Mouse (Mus musculus) CH12.LX (cell line): ENCODE data around the gene Wdr47. TPM values are rescaled to one million over a fixed set of nuclear protein-coding genes. Genes with fewer than 3 reads are reported as not detected.

Experiments
- DNase-seq: peaks from one replicate; pipeline ENCODE4 v3.0.0-alpha.2; 2013; ENCODE audit errors: extremely low read depth
- H3K27ac ChIP-seq: 2 replicates; pipeline ENCODE4 v1.5.1; 2012; ENCODE audit warnings: low read depth, mild to moderate bottlenecking, control low read depth, moderate library complexity; ENCODE audit not compliant: insufficient read depth
- H3K27me3 ChIP-seq: replicated peaks from 2 replicates; pipeline ENCODE3; 2012; ENCODE audit warnings: inconsistent platforms
- H3K36me3 ChIP-seq, 2 experiments: replicated peaks in 1 of 2; 2 replicates each; pipeline versions ENCODE3 to v1.6.1; 2012; ENCODE audit warnings: inconsistent platforms in 1 of 2, low read length in 1 of 2, mild to moderate bottlenecking in 1 of 2, mixed read lengths in 1 of 2, moderate library complexity in 1 of 2; ENCODE audit not compliant: control insufficient read depth in 1 of 2, insufficient read depth in 1 of 2
- H3K4me1 ChIP-seq, 2 experiments: 2 replicates each; pipeline ENCODE4 v1.6.1; 2012; ENCODE audit warnings: inconsistent platforms in 1 of 2, moderate library complexity in 1 of 2; ENCODE audit not compliant: insufficient read depth in 2 of 2, control insufficient read depth in 1 of 2
- H3K4me2 ChIP-seq: 2 replicates; pipeline ENCODE4 v1.6.1; 2012; ENCODE audit warnings: low read depth, mild to moderate bottlenecking, control low read depth; ENCODE audit not compliant: poor library complexity, insufficient read depth, severe bottlenecking
- H3K4me3 ChIP-seq, 3 experiments: fragments of 150-350 bp in 1 of 3; sonication (generic) in 1 of 3; replicated peaks in 1 of 3; 2 replicates each; pipeline versions ENCODE3 to v1.5.1; 2011 to 2012; ENCODE audit warnings: low read depth in 2 of 3, low read length in 2 of 3, mild to moderate bottlenecking in 2 of 3, moderate library complexity in 2 of 3, control low read depth in 1 of 3, improper control_type of control experiment in 1 of 3, inconsistent platforms in 1 of 3, mixed read lengths in 1 of 3; ENCODE audit not compliant: poor library complexity in 1 of 3
- H3K79me2 ChIP-seq: replicated peaks from 2 replicates; pipeline ENCODE4 v1.6.1; 2012; ENCODE audit warnings: mild to moderate bottlenecking, moderate library complexity; ENCODE audit not compliant: control insufficient read depth, poor library complexity, insufficient read depth, severe bottlenecking; ENCODE audit errors: extremely low read depth
- H3K9ac ChIP-seq: 2 replicates; pipeline ENCODE4 v1.6.1; 2012; ENCODE audit warnings: low read depth, mild to moderate bottlenecking, control low read depth, moderate library complexity; ENCODE audit not compliant: insufficient read depth
- H3K9me3 ChIP-seq: replicated peaks from 2 replicates; pipeline ENCODE3; 2012; ENCODE audit warnings: low read length, inconsistent platforms, mixed read lengths
- BHLHE40 ChIP-seq: IDR thresholded peaks from 2 replicates; pipeline ENCODE4 v1.6.1; 2011; ENCODE audit warnings: mild to moderate bottlenecking, low read depth, low read length, improper control_type of control experiment
- CHD1 ChIP-seq: IDR thresholded peaks from 2 replicates; pipeline ENCODE4 v1.6.1; 2012; ENCODE audit warnings: low read depth, low read length, improper control_type of control experiment, inconsistent platforms
- CHD2 ChIP-seq: IDR thresholded peaks from 2 replicates; pipeline ENCODE4 v1.6.1; 2011; ENCODE audit warnings: low read length, improper control_type of control experiment
- CTCF ChIP-seq, 2 experiments: IDR thresholded peaks in 1 of 2; conservative IDR thresholded peaks in 1 of 2; 2 replicates each; pipeline ENCODE4 v1.5.1; 2011 to 2012; ENCODE audit warnings: low read depth in 2 of 2, low read length in 2 of 2, improper control_type of control experiment in 1 of 2, inconsistent platforms in 1 of 2, mild to moderate bottlenecking in 1 of 2, moderate library complexity in 1 of 2
- ETS1 ChIP-seq: conservative IDR thresholded peaks from 2 replicates; pipeline ENCODE4 v1.6.1; 2012; ENCODE audit warnings: low read depth, mild to moderate bottlenecking, inconsistent platforms, low read length, improper control_type of control experiment, moderate library complexity
- GABPA ChIP-seq: IDR thresholded peaks from 2 replicates; pipeline ENCODE4 v1.6.1; 2012; ENCODE audit warnings: low read depth, low read length, improper control_type of control experiment, inconsistent platforms; ENCODE audit not compliant: insufficient replicate concordance
- HCFC1 ChIP-seq: IDR thresholded peaks from 2 replicates; pipeline ENCODE4 v1.6.1; 2012; ENCODE audit warnings: low read depth, mild to moderate bottlenecking, inconsistent platforms, low read length, improper control_type of control experiment
- IRF4 ChIP-seq: IDR thresholded peaks from 2 replicates; pipeline ENCODE4 v1.6.1; 2014; ENCODE audit warnings: low read depth, mild to moderate bottlenecking, inconsistent platforms, low read length, improper control_type of control experiment
- MAFK ChIP-seq: IDR thresholded peaks from 2 replicates; pipeline ENCODE4 v1.6.1; 2011; ENCODE audit warnings: low read length, improper control_type of control experiment; ENCODE audit not compliant: insufficient replicate concordance
- MAX ChIP-seq: IDR thresholded peaks from 2 replicates; pipeline ENCODE4 v1.6.1; 2011; ENCODE audit warnings: low read length, improper control_type of control experiment
- MEF2A ChIP-seq: IDR thresholded peaks from 2 replicates; pipeline ENCODE4 v1.6.1; 2014; ENCODE audit warnings: low read depth, mild to moderate bottlenecking, inconsistent platforms, low read length, improper control_type of control experiment, borderline replicate concordance
- MXI1 ChIP-seq: IDR thresholded peaks from 2 replicates; pipeline ENCODE4 v1.6.1; 2011; ENCODE audit warnings: mild to moderate bottlenecking, low read depth, low read length, improper control_type of control experiment
- NELFE ChIP-seq: IDR thresholded peaks from 2 replicates; pipeline ENCODE4 v1.6.1; 2011; ENCODE audit warnings: low read depth, low read length, improper control_type of control experiment
- NRF1 ChIP-seq: IDR thresholded peaks from 2 replicates; pipeline ENCODE4 v1.6.1; 2014; ENCODE audit warnings: low read depth, mild to moderate bottlenecking, inconsistent platforms, low read length, improper control_type of control experiment, moderate library complexity
- POLR2AphosphoS2 ChIP-seq: IDR thresholded peaks from 2 replicates; pipeline ENCODE4 v1.6.1; 2011; ENCODE audit warnings: low read depth, low read length, improper control_type of control experiment
- SMC3 ChIP-seq: IDR thresholded peaks from 2 replicates; pipeline ENCODE4 v1.6.1; 2011; ENCODE audit warnings: low read depth, low read length, improper control_type of control experiment
- TBP ChIP-seq: conservative IDR thresholded peaks from 2 replicates; pipeline ENCODE4 v1.6.1; 2011; ENCODE audit warnings: low read depth, low read length, improper control_type of control experiment
- TCF12 ChIP-seq: IDR thresholded peaks from 2 replicates; pipeline ENCODE4 v1.6.1; 2014; ENCODE audit warnings: low read depth, mild to moderate bottlenecking, inconsistent platforms, low read length, improper control_type of control experiment
- UBTF ChIP-seq: IDR thresholded peaks from 2 replicates; pipeline ENCODE4 v1.6.1; 2012; ENCODE audit warnings: low read depth, mild to moderate bottlenecking, inconsistent platforms, low read length, improper control_type of control experiment, moderate library complexity
- USF1 ChIP-seq: IDR thresholded peaks from 2 replicates; pipeline ENCODE4 v1.6.1; 2014; ENCODE audit warnings: low read depth, mild to moderate bottlenecking, inconsistent platforms, low read length, improper control_type of control experiment
- USF2 ChIP-seq: conservative IDR thresholded peaks from 2 replicates; pipeline ENCODE4 v1.6.1; 2011; ENCODE audit warnings: low read depth, low read length, improper control_type of control experiment
- ZC3H11A ChIP-seq: IDR thresholded peaks from 2 replicates; pipeline ENCODE4 v1.6.1; 2012; ENCODE audit warnings: low read depth, mild to moderate bottlenecking, inconsistent platforms, low read length, improper control_type of control experiment
- ZKSCAN1 ChIP-seq: IDR thresholded peaks from 2 replicates; pipeline ENCODE4 v1.6.1; 2012; ENCODE audit warnings: low read depth, inconsistent platforms, low read length, improper control_type of control experiment, borderline replicate concordance
- ZMIZ1 ChIP-seq: IDR thresholded peaks from 2 replicates; pipeline ENCODE4 v1.6.1; 2012; ENCODE audit warnings: low read depth, mild to moderate bottlenecking, inconsistent platforms, low read length, improper control_type of control experiment
- ZNF384 ChIP-seq: IDR thresholded peaks from 2 replicates; pipeline ENCODE4 v1.6.1; 2012; ENCODE audit warnings: low read depth, low read length, improper control_type of control experiment, inconsistent platforms
- dilution Hi-C: fragments of 300-500 bp; cut with MboI; formaldehyde crosslinking; loops from 2 replicates; pipeline ENCODE4 v1.14.3; 2020; ENCODE audit warnings: low sequenced_read_pairs; ENCODE audit not compliant: extremely low pct_unique_long_range_greater_than_20kb, extremely low pct_ligation_motif_present
- in situ Hi-C: fragments of 300-500 bp; cut with MboI; formaldehyde crosslinking; loops from 3 replicates; pipeline ENCODE4 v1.14.3; 2019; ENCODE audit warnings: low sequenced_read_pairs, low pct_ligation_motif_present, low pct_unique_long_range_greater_than_20kb, mixed read lengths
- polyA plus RNA-seq: library from polyadenylated mRNA; unstranded; fragments of >175 nt; gene quantifications from 2 replicates; pipeline ENCODE4 v1.2.1, GENCODE M21; 2012; ENCODE audit warnings: low read depth; ENCODE audit not compliant: insufficient read length
- total RNA-seq, 2 experiments: library from RNA; depleted of rRNA; stranded (reverse); fragments of 300-350 nt in 1 of 2; fragments of >200 nt in 1 of 2; gene quantifications; 2 replicates each; pipeline ENCODE4 v1.2.3; 2012 to 2014

Wdr47 gene
- total and polyA plus RNA-seq, 3 experiments = 1.7 to 4.6 (median 2.2) TPM

DNA sequence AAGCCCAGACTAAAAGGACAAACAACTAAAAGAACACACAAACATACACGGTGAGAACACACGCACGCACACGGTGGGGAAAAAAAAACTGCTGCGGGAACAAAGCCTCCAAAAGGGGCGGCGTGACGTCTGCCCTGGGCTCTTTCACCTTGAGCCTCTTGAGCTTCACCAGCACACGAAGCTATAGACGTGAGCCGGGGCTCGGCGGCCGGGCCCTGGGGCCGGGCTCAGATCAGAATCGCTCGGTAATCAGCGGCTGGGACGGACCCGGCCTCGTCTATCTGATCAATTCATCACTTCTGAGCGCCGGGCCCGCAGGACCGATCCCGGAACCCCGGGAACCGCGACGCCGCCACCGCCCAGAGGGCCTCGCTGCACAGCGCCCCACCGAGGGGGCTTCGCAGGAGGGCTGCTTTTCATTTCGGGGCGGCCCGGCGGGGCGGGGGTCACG lies 36.9 kb upstream of the Wdr47 start:
- Histone ChIP-seq H3K9ac (peak overlapping the region; percentile 98), H3K27ac (peak overlapping the region; percentile 10; the same call in 1 of the 2 replicates), H3K4me2 (peak overlapping the region; percentile 66), H3K9me3 (no peaks in the 10 kb centered on the region), H3K4me1 (0 out of 4 replicates have a peak, but pooled peaks cover 3 to 4% of the 10 kb centered on the region in 2 experiments), H3K36me3 (peaks cover 11 to 23% of the 10 kb centered on the region in 2 experiments), H3K79me2 (no peaks in the 10 kb centered on the region), H3K27me3 (peaks cover 8% of the 10 kb centered on the region), H3K4me3 (peak overlapping the region; percentile 46 to 98 (median 87))
- dilution Hi-C loops = no loop called here
- in situ Hi-C loops = loop anchor here (10.0 kb wide), 1 partner anchor 91 kb away; no protein-coding TSS in a partner anchor
- peak; percentile 51; the same call in 1 of the 2 replicates for TF ChIP-seq MXI1
- no peak for TF ChIP-seq HCFC1
- TF ChIP-seq TCF12 = no peak
- no peak for TF ChIP-seq BHLHE40
- TF ChIP-seq NRF1 = no peak
- no peak for TF ChIP-seq POLR2AphosphoS2
- no peak for TF ChIP-seq IRF4
- no peak for TF ChIP-seq USF2
- 0 out of 2 replicates have a peak, but pooled peaks have one; percentile 1 for TF ChIP-seq SMC3
- no peak for TF ChIP-seq MAFK
- TF ChIP-seq CHD2 = no peak
- TF ChIP-seq CHD1 = no peak
- TF ChIP-seq GABPA = no peak
- TF ChIP-seq CTCF (conservative IDR thresholded peaks at IDR 0.05 in 1 of 2, IDR thresholded peaks at IDR 0.05 in 1 of 2; ENCODE audit: low read depth in 2 of 2, low read length in 2 of 2) = no peak; a peak in 1 of 4 replicates
- 0 out of 2 replicates have a peak, but pooled peaks have one; percentile 2 for TF ChIP-seq MEF2A
- no peak for TF ChIP-seq NELFE
- TF ChIP-seq ZMIZ1 = no peak
- no peak for TF ChIP-seq TBP
- no peak for TF ChIP-seq MAX
- TF ChIP-seq UBTF = no peak
- 0 out of 2 replicates have a peak, but pooled peaks have one; percentile 11 for TF ChIP-seq ZNF384
- TF ChIP-seq ETS1 = no peak
- TF ChIP-seq USF1 = no peak
- TF ChIP-seq ZKSCAN1 = no peak
- TF ChIP-seq ZC3H11A = no peak
- peak; percentile 38 for DNase-seq
